In genomic region chr8:105758277-105759108, GRCm38 (mm10) we compare ENCODE assay signal across 8 mouse cellular contexts. TPM values are rescaled to one million over a fixed set of nuclear protein-coding genes. Genes with fewer than 3 reads are reported as not detected.
DNase-seq lines count a peak whose midpoint lies in the region; ATAC-seq and TF ChIP-seq lines count a peak whose summit lies in the region.

Gene Gfod2, minus strand, starts transcription at chr8:105758664.

- no peaks in the 10 kb centered on the region for H3K27me3 ChIP-seq in forebrain, embryonic 15.5 days
- no peaks in the 10 kb centered on the region for H3K27me3 ChIP-seq in lung, embryonic 14.5 days (ENCODE audit: insufficient read depth, low read length)
- no peaks in the 10 kb centered on the region for H3K27me3 ChIP-seq in thymus, adult 2 months (ENCODE audit: control insufficient read depth, insufficient read depth, low read length)

- H3K4me3 ChIP-seq in ES-E14 (ENCODE audit: insufficient read depth in 1 of 2, low read depth in 1 of 2, low read length in 2 of 2, poor library complexity in 1 of 2, severe bottlenecking in 1 of 2) = peak within 1 kb of the TSS; percentile 91 to 95
- peak within 1 kb of the TSS; percentile 92 for H3K4me3 ChIP-seq in forebrain, embryonic 15.5 days
- peak within 1 kb of the TSS; percentile 90 for H3K4me3 ChIP-seq in layer of hippocampus, adult 2 months
- H3K4me3 ChIP-seq in lung, embryonic 14.5 days (ENCODE audit: low read depth, low read length) = peak within 1 kb of the TSS; percentile 74
- peak within 1 kb of the TSS; percentile 97 for H3K4me3 ChIP-seq in olfactory bulb, adult 2 months (ENCODE audit: insufficient read depth, low read depth, low read length)
- H3K4me3 ChIP-seq in thymus, adult 2 months (ENCODE audit: control insufficient read depth, insufficient read depth, low read length) = peak within 1 kb of the TSS; percentile 71

- peak; percentile 98 for ATAC-seq in forebrain, embryonic 15.5 days (replicated peaks)
- ATAC-seq in lung, embryonic 14.5 days (ENCODE audit: insufficient read depth) = peak; percentile 98

- no peak within 1 kb of the TSS for H3K27ac ChIP-seq in ES-E14 (ENCODE audit: insufficient read depth, low read depth, low read length, poor library complexity, severe bottlenecking)
- H3K27ac ChIP-seq in forebrain, embryonic 15.5 days (replicated peaks) = peak within 1 kb of the TSS; percentile 93
- H3K27ac ChIP-seq in layer of hippocampus, adult 2 months = peak within 1 kb of the TSS; percentile 78
- H3K27ac ChIP-seq in lung, embryonic 14.5 days (ENCODE audit: low read depth) = no peak within 1 kb of the TSS
- H3K27ac ChIP-seq in olfactory bulb, adult 2 months (ENCODE audit: insufficient read depth, low read depth, low read length) = no peak within 1 kb of the TSS
- H3K27ac ChIP-seq in thymus, adult 2 months (ENCODE audit: control insufficient read depth, insufficient read depth, low read length) = no peak within 1 kb of the TSS

- intact Hi-C loops in heart, postnatal 36 days (cut with DNase I) = loop anchor here (2.0 kb wide), 1 partner anchor 44 kb away; no protein-coding TSS in a partner anchor

- DNase-seq in ES-E14 (ENCODE audit: low read depth, low spot score) = peak; percentile 96
- DNase-seq in cerebellum, adult 11-12 months = peak; percentile 96
- peak; percentile 98 to 99 for DNase-seq in heart, postnatal 36 days
- DNase-seq in layer of hippocampus, adult 2 months (ENCODE audit: low spot score in 2 of 2) = peak; percentile 98 to 99
- peak; percentile 98 for DNase-seq in lung, embryonic 14.5 days
- DNase-seq in thymus, adult 2 months = peak; percentile 100

- H3K9me3 ChIP-seq in ES-E14 (ENCODE audit: control insufficient read depth, insufficient read depth, low read depth, low read length) = no peaks in the 10 kb centered on the region
- no peaks in the 10 kb centered on the region for H3K9me3 ChIP-seq in forebrain, embryonic 15.5 days
- H3K9me3 ChIP-seq in lung, embryonic 14.5 days (ENCODE audit: low read depth, low read length) = no peaks in the 10 kb centered on the region

- in situ Hi-C loops in ES-E14 (cut with MboI; ENCODE audit: low sequenced_read_pairs in 2 of 2, unreplicated experiment in 2 of 2) = no loop called here

- 0 out of 4 replicates have a peak, but pooled peaks cover 0 to 2% of the 10 kb centered on the region in 2 experiments for H3K4me1 ChIP-seq in ES-E14 (ENCODE audit: control insufficient read depth in 2 of 2, insufficient read depth in 2 of 2, low read length in 2 of 2, poor library complexity in 1 of 2)
- H3K4me1 ChIP-seq in forebrain, embryonic 15.5 days = peaks cover 29% of the 10 kb centered on the region
- H3K4me1 ChIP-seq in lung, embryonic 14.5 days (ENCODE audit: insufficient read depth) = peaks cover 2% of the 10 kb centered on the region; the same call in 1 of the 2 replicates
- H3K4me1 ChIP-seq in olfactory bulb, adult 2 months (ENCODE audit: control insufficient read depth, insufficient read depth, low read length) = 0 out of 2 replicates have a peak, but pooled peaks cover 4% of the 10 kb centered on the region
- H3K4me1 ChIP-seq in thymus, adult 2 months (replicated peaks; ENCODE audit: control insufficient read depth, insufficient read depth, low read length) = peaks cover 14% of the 10 kb centered on the region

- 3% methylated on average over 57 of the region's 57 CpGs for WGBS in forebrain, embryonic 15.5 days
- WGBS in lung, embryonic 14.5 days = 3% methylated on average over 57 of the region's 57 CpGs
- 3% methylated on average over 57 of the region's 57 CpGs for WGBS in olfactory bulb, adult 2 months
- 4% methylated on average over 57 of the region's 57 CpGs for WGBS in thymus, adult 2 months

- no peak for TF ChIP-seq CTCF in layer of hippocampus, adult 2 months (conservative IDR thresholded peaks at IDR 0.05)
- no peak for TF ChIP-seq CTCF in lung, embryonic 14.5 days (IDR thresholded peaks at IDR 0.05; ENCODE audit: low read depth)
- no peak for TF ChIP-seq CTCF in olfactory bulb, adult 2 months (IDR thresholded peaks at IDR 0.05; ENCODE audit: insufficient read depth, low read depth, low read length)
- TF ChIP-seq CTCF in thymus, adult 2 months (IDR thresholded peaks at IDR 0.05; ENCODE audit: borderline replicate concordance, control insufficient read depth, extremely low read depth, insufficient read depth, low read length, poor library complexity) = 0 out of 2 replicates have a peak, but pooled peaks have one; percentile 30

- TF ChIP-seq POLR2A in olfactory bulb, adult 2 months (IDR thresholded peaks at IDR 0.05; ENCODE audit: insufficient read depth, low read depth, low read length) = peak; percentile 46; the same call in 1 of the 2 replicates
- peak; percentile 39; the same call in 1 of the 2 replicates for TF ChIP-seq POLR2A in thymus, adult 2 months (IDR thresholded peaks at IDR 0.05; ENCODE audit: control insufficient read depth, extremely low read depth, insufficient read depth, low read length, poor library complexity)

- H3K4me2 ChIP-seq in forebrain, embryonic 15.5 days (replicated peaks) = peak within 1 kb of the TSS; percentile 61
- H3K4me2 ChIP-seq in lung, embryonic 14.5 days = peak within 1 kb of the TSS; percentile 84

- H3K36me3 ChIP-seq in ES-E14 (ENCODE audit: control insufficient read depth, insufficient read depth, low read length, poor library complexity, severe bottlenecking) = no peaks in the 10 kb centered on the region
- H3K36me3 ChIP-seq in forebrain, embryonic 15.5 days = no peaks in the 10 kb centered on the region; the same call in 1 of the 2 replicates
- H3K36me3 ChIP-seq in lung, embryonic 14.5 days (ENCODE audit: insufficient read depth) = no peaks in the 10 kb centered on the region
- H3K36me3 ChIP-seq in thymus, adult 2 months (ENCODE audit: control insufficient read depth, insufficient read depth, low read length) = no peaks in the 10 kb centered on the region

- peak within 1 kb of the TSS; percentile 85 for H3K9ac ChIP-seq in ES-E14 (ENCODE audit: insufficient read depth, low read depth, low read length, poor library complexity, severe bottlenecking)
- peak within 1 kb of the TSS; percentile 87 for H3K9ac ChIP-seq in forebrain, embryonic 15.5 days (replicated peaks)
- H3K9ac ChIP-seq in lung, embryonic 14.5 days = peak within 1 kb of the TSS; percentile 68

TF ChIP-seq in ES-E14, 5 proteins besides CTCF, POLR2A, EP300 and RAD21:
- TF ChIP-seq HCFC1 (IDR thresholded peaks at IDR 0.05; ENCODE audit: borderline replicate concordance, insufficient read depth, low read length) (no peak; the same call in none of the 2 replicates), ZNF384 (IDR thresholded peaks at IDR 0.05; ENCODE audit: low read depth, low read length) (peak; percentile 69), MAFK (IDR thresholded peaks at IDR 0.05; ENCODE audit: insufficient read depth, low read depth, low read length) (no peak)

RNA-seq across cellular contexts. Expression of gene Gfod2, which starts in this region (rescaled TPM):
- 9.3 and 11.0 TPM in 2 replicates for total RNA-seq in ES-E14 (2012; rRNA removed)
- polyA plus RNA-seq in forebrain, embryonic 15.5 days (2015; fragmentation: Nextera tagmentation; extraction: Ambion mirVana) = 84.5 and 88.0 TPM in 2 replicates
- 1 to 10 TPM; 4.0 to 4.1 TPM for total RNA-seq in heart, postnatal 36 days (2021)
- 10 to 100 TPM; 18.2 to 22.8 TPM for total RNA-seq in layer of hippocampus, adult 2 months (2021)
- 21.2 and 22.6 TPM in 2 replicates for polyA plus RNA-seq in lung, embryonic 14.5 days (2014; fragmentation: Nextera tagmentation; extraction: Ambion mirVana)
- not detected in 2 replicates for polyA plus RNA-seq in olfactory bulb, adult 2 months (2012; ENCODE audit: insufficient read depth, insufficient read length, low replicate concordance, missing spikeins)
- polyA plus RNA-seq in thymus, adult 2 months (2012; rRNA removed) = 7.3 and 8.5 TPM in 2 replicates

Comparison
In these comparisons a context has a peak if more than half of its experiments do, and no peak if none do; other contexts are left out.
1. H3K27ac ChIP-seq: peak in forebrain, embryonic 15.5 days (single experiment) and layer of hippocampus, adult 2 months (single experiment); none in ES-E14 (single experiment), lung, embryonic 14.5 days (single experiment), olfactory bulb, adult 2 months (single experiment) and thymus, adult 2 months (single experiment).
2. Peak in every context shown above with its lines, with median percentiles within 50 percentile points of each other: DNase-seq, H3K4me3 ChIP-seq and H3K9ac ChIP-seq.